Mouse (Mus musculus) small intestine, adult 2 months (tissue): ENCODE measurements at regions not wholly inside any gene's neighbourhood (a gene's known extent, or its start where the extent isn't known, plus 50 kb on each side); places are given as distances from the start of the nearest gene placed in this dataset.

Experiments used
- CTCF ChIP-seq: fragments of 200-500 bp; IDR thresholded peaks from 2 replicates; pipeline ENCODE4 v1.5.1; 2012; ENCODE audit warnings: low read depth, mild to moderate bottlenecking, control low read depth, inconsistent platforms, low read length, moderate library complexity, mixed read lengths; ENCODE audit not compliant: insufficient replicate concordance, insufficient read length; ENCODE audit errors: extremely low read depth
- POLR2A ChIP-seq: fragments of 200-500 bp; IDR thresholded peaks from 2 replicates; pipeline ENCODE4 v1.6.1; 2012; ENCODE audit warnings: low read depth, mild to moderate bottlenecking, control low read depth, inconsistent platforms, low read length, moderate library complexity

GRCm38 (mm10) chr4:29102373-29102772 lies 289.4 kb downstream of the Epha7 start:
- TF ChIP-seq POLR2A = no peak
- no peak for TF ChIP-seq CTCF
